Mouse (Mus musculus): ENCODE results near the gene Necab3. TPM values are rescaled to one million over a fixed set of nuclear protein-coding genes. Genes with fewer than 3 reads are reported as not detected.

The Necab3 gene
- polyA plus RNA-seq, 1 experiment from 2014 or later = 5.5 TPM

GRCm38 (mm10) chr2:154552424-154552907 lies 6.2 kb downstream of the Necab3 start:
- no peaks in the 10 kb centered on the region for H3K9me3 ChIP-seq (ENCODE audit: control insufficient read depth, low read length)
- H3K4me1 ChIP-seq (replicated peaks; ENCODE audit: control insufficient read depth, insufficient read depth, low read length) = peaks cover 19% of the 10 kb centered on the region
- ATAC-seq (replicated peaks; ENCODE audit: low FRiP score) (peak; percentile 28), DNase-seq (ENCODE audit: low spot score) (peak; percentile 77)
- H3K27me3 ChIP-seq (ENCODE audit: control insufficient read depth, insufficient read depth, low read length) = peaks cover 18% of the 10 kb centered on the region
- 29% methylated on average over 27 of the region's 27 CpGs for WGBS
- H3K4me3 ChIP-seq (ENCODE audit: low read depth, low read length) = no peak overlapping the region
- H3K36me3 ChIP-seq (ENCODE audit: control insufficient read depth, insufficient read depth, low read length) = no peaks in the 10 kb centered on the region
- H3K4me2 ChIP-seq (ENCODE audit: low read depth, low read length, severe bottlenecking) = 0 out of 2 replicates have a peak overlapping the region, but pooled peaks have one; percentile 8
- H3K9ac ChIP-seq (ENCODE audit: low read length) = peak overlapping the region; percentile 8
- H3K27ac ChIP-seq (ENCODE audit: low read depth, low read length) = no peak overlapping the region

GRCm38 (mm10) chr2:154551927-154552326 lies 6.8 kb downstream of the Necab3 start:
- no peaks in the 10 kb centered on the region for H3K36me3 ChIP-seq (ENCODE audit: control insufficient read depth, insufficient read depth, low read length)
- no peak overlapping the region for H3K4me3 ChIP-seq (ENCODE audit: low read depth, low read length)
- no peak overlapping the region; the same call in 1 of the 2 replicates for H3K9ac ChIP-seq (ENCODE audit: low read length)
- peaks cover 18% of the 10 kb centered on the region for H3K27me3 ChIP-seq (ENCODE audit: control insufficient read depth, insufficient read depth, low read length)
- DNase-seq (ENCODE audit: low spot score) (peak; percentile 62), ATAC-seq (replicated peaks; ENCODE audit: low FRiP score) (no peak)
- 0 out of 2 replicates have a peak overlapping the region, but pooled peaks have one; percentile 8 for H3K4me2 ChIP-seq (ENCODE audit: low read depth, low read length, severe bottlenecking)
- no peaks in the 10 kb centered on the region for H3K9me3 ChIP-seq (ENCODE audit: control insufficient read depth, low read length)
- WGBS = 33% methylated on average over 21 of the region's 21 CpGs
- H3K4me1 ChIP-seq (replicated peaks; ENCODE audit: control insufficient read depth, insufficient read depth, low read length) = peaks cover 19% of the 10 kb centered on the region
- H3K27ac ChIP-seq (ENCODE audit: low read depth, low read length) = no peak overlapping the region

GRCm38 (mm10) chr2:154551476-154551875 lies 7.2 kb downstream of the Necab3 start, which contains the start of gene Actl10:
Actl10 (plus strand) TSS chr2:154551776.
- Histone ChIP-seq H3K9ac (ENCODE audit: low read length) (peak within 1 kb of the TSS; percentile 8), H3K4me3 (ENCODE audit: low read depth, low read length) (no peak within 1 kb of the TSS), H3K27me3 (ENCODE audit: control insufficient read depth, insufficient read depth, low read length) (peaks cover 18% of the 10 kb centered on the region), H3K27ac (ENCODE audit: low read depth, low read length) (no peak within 1 kb of the TSS), H3K4me2 (ENCODE audit: low read depth, low read length, severe bottlenecking) (0 out of 2 replicates have a peak within 1 kb of the TSS, but pooled peaks have one; percentile 8), H3K9me3 (ENCODE audit: control insufficient read depth, low read length) (no peaks in the 10 kb centered on the region), H3K4me1 (replicated peaks; ENCODE audit: control insufficient read depth, insufficient read depth, low read length) (peaks cover 19% of the 10 kb centered on the region), H3K36me3 (ENCODE audit: control insufficient read depth, insufficient read depth, low read length) (no peaks in the 10 kb centered on the region)
- peak; percentile 49 for DNase-seq (ENCODE audit: low spot score)
- no peak for ATAC-seq (replicated peaks; ENCODE audit: low FRiP score)
- 82% methylated on average over 4 of the region's 4 CpGs for WGBS

GRCm38 (mm10) chr2:154550937-154551336 lies 7.8 kb downstream of the Necab3 start:
- H3K36me3 ChIP-seq (ENCODE audit: control insufficient read depth, insufficient read depth, low read length) = no peaks in the 10 kb centered on the region
- no peak overlapping the region for H3K27ac ChIP-seq (ENCODE audit: low read depth, low read length)
- no peak overlapping the region for H3K4me3 ChIP-seq (ENCODE audit: low read depth, low read length)
- 71% methylated on average over 2 of the region's 2 CpGs for WGBS
- no peak for DNase-seq (ENCODE audit: low spot score)
- ATAC-seq (replicated peaks; ENCODE audit: low FRiP score) = no peak
- no peak overlapping the region for H3K9ac ChIP-seq (ENCODE audit: low read length)
- peaks cover 18% of the 10 kb centered on the region for H3K27me3 ChIP-seq (ENCODE audit: control insufficient read depth, insufficient read depth, low read length)
- no peak overlapping the region for H3K4me2 ChIP-seq (ENCODE audit: low read depth, low read length, severe bottlenecking)
- H3K4me1 ChIP-seq (replicated peaks; ENCODE audit: control insufficient read depth, insufficient read depth, low read length) = peaks cover 19% of the 10 kb centered on the region
- H3K9me3 ChIP-seq (ENCODE audit: control insufficient read depth, low read length) = no peaks in the 10 kb centered on the region

GRCm38 (mm10) chr2:154549886-154550189 lies 8.9 kb downstream of the Necab3 start:
- H3K9ac ChIP-seq (ENCODE audit: low read length) = peak overlapping the region; percentile 49; the same call in 1 of the 2 replicates

GRCm38 (mm10) chr2:154549127-154549885 lies 9.4 kb downstream of the Necab3 start:
- ATAC-seq (replicated peaks; ENCODE audit: low FRiP score) = peak; percentile 84
- peak overlapping the region; percentile 49 for H3K9ac ChIP-seq (ENCODE audit: low read length)
- DNase-seq (ENCODE audit: low spot score) = peak; percentile 91
- H3K27ac ChIP-seq (ENCODE audit: low read depth, low read length) = no peak overlapping the region
- H3K9me3 ChIP-seq (ENCODE audit: control insufficient read depth, low read length) = no peaks in the 10 kb centered on the region
- peak overlapping the region; percentile 35 for H3K4me3 ChIP-seq (ENCODE audit: low read depth, low read length)
- H3K4me2 ChIP-seq (ENCODE audit: low read depth, low read length, severe bottlenecking) = peak overlapping the region; percentile 85
- peaks cover 19% of the 10 kb centered on the region for H3K4me1 ChIP-seq (replicated peaks; ENCODE audit: control insufficient read depth, insufficient read depth, low read length)
- WGBS = 3% methylated on average over 47 of the region's 48 CpGs
- peaks cover 18% of the 10 kb centered on the region for H3K27me3 ChIP-seq (ENCODE audit: control insufficient read depth, insufficient read depth, low read length)
- H3K36me3 ChIP-seq (ENCODE audit: control insufficient read depth, insufficient read depth, low read length) = no peaks in the 10 kb centered on the region

More at GRCm38 (mm10) chr2:154549886-154550189, 8.9 kb downstream of the Necab3 start:
- 19% methylated on average over 20 of the region's 20 CpGs for WGBS
- peak overlapping the region; percentile 85; the same call in 1 of the 2 replicates for H3K4me2 ChIP-seq (ENCODE audit: low read depth, low read length, severe bottlenecking)
- ATAC-seq (replicated peaks; ENCODE audit: low FRiP score) (no peak), DNase-seq (ENCODE audit: low spot score) (no peak)
- H3K4me3 ChIP-seq (ENCODE audit: low read depth, low read length) = peak overlapping the region; percentile 35
- H3K27me3 ChIP-seq (ENCODE audit: control insufficient read depth, insufficient read depth, low read length) = peaks cover 18% of the 10 kb centered on the region
- H3K4me1 ChIP-seq (replicated peaks; ENCODE audit: control insufficient read depth, insufficient read depth, low read length) = peaks cover 19% of the 10 kb centered on the region
- H3K9me3 ChIP-seq (ENCODE audit: control insufficient read depth, low read length) = no peaks in the 10 kb centered on the region
- H3K27ac ChIP-seq (ENCODE audit: low read depth, low read length) = no peak overlapping the region
- H3K36me3 ChIP-seq (ENCODE audit: control insufficient read depth, insufficient read depth, low read length) = no peaks in the 10 kb centered on the region

- no peak overlapping the region for H3K4me2 ChIP-seq (ENCODE audit: low read depth, low read length, severe bottlenecking)
- H3K9ac ChIP-seq (ENCODE audit: low read length) = no peak overlapping the region; the same call in 1 of the 2 replicates
- no peak overlapping the region for H3K4me3 ChIP-seq (ENCODE audit: low read depth, low read length)
- ATAC-seq (replicated peaks; ENCODE audit: low FRiP score) (no peak), DNase-seq (ENCODE audit: low spot score) (peak; percentile 64)
- no peaks in the 10 kb centered on the region for H3K9me3 ChIP-seq (ENCODE audit: control insufficient read depth, low read length)
- peaks cover 18% of the 10 kb centered on the region for H3K27me3 ChIP-seq (ENCODE audit: control insufficient read depth, insufficient read depth, low read length)
- peaks cover 19% of the 10 kb centered on the region for H3K4me1 ChIP-seq (replicated peaks; ENCODE audit: control insufficient read depth, insufficient read depth, low read length)
- 40% methylated on average over 3 of the region's 3 CpGs for WGBS
- no peaks in the 10 kb centered on the region for H3K36me3 ChIP-seq (ENCODE audit: control insufficient read depth, insufficient read depth, low read length)
- H3K27ac ChIP-seq (ENCODE audit: low read depth, low read length) = no peak overlapping the region
Measured at GRCm38 (mm10) chr2:154548688-154549087, 10.0 kb downstream of the Necab3 start.

GRCm38 (mm10) chr2:154546711-154547110 lies 12.0 kb downstream of the Necab3 start, which contains the start of gene 1700003F12Rik:
1700003F12Rik (plus strand) TSS chr2:154547085.
- peaks cover 14% of the 10 kb centered on the region for H3K4me1 ChIP-seq (replicated peaks; ENCODE audit: control insufficient read depth, insufficient read depth, low read length)
- ATAC-seq (replicated peaks; ENCODE audit: low FRiP score) (no peak), DNase-seq (ENCODE audit: low spot score) (peak; percentile 47)
- H3K4me2 ChIP-seq (ENCODE audit: low read depth, low read length, severe bottlenecking) = no peak within 1 kb of the TSS
- H3K9me3 ChIP-seq (ENCODE audit: control insufficient read depth, low read length) = no peaks in the 10 kb centered on the region
- no peak within 1 kb of the TSS for H3K4me3 ChIP-seq (ENCODE audit: low read depth, low read length)
- no peaks in the 10 kb centered on the region for H3K36me3 ChIP-seq (ENCODE audit: control insufficient read depth, insufficient read depth, low read length)
- no peak within 1 kb of the TSS for H3K9ac ChIP-seq (ENCODE audit: low read length)
- 93% methylated on average over 10 of the region's 10 CpGs for WGBS
- H3K27ac ChIP-seq (ENCODE audit: low read depth, low read length) = no peak within 1 kb of the TSS
- H3K27me3 ChIP-seq (ENCODE audit: control insufficient read depth, insufficient read depth, low read length) = peaks cover 13% of the 10 kb centered on the region

All from forebrain, embryonic 11.5 days (tissue).